Mouse (Mus musculus) MEL (cell line): ENCODE data around the gene Pipox. TPM values are rescaled to one million over a fixed set of nuclear protein-coding genes. Genes with fewer than 3 reads are reported as not detected.

Source experiments
- DNase-seq: peaks from one replicate; pipeline ENCODE4 v3.0.0; 2011; ENCODE audit warnings: low read depth, low spot score
- H3K27ac ChIP-seq: 2 replicates; pipeline ENCODE4 v1.5.1; 2012; ENCODE audit warnings: low read depth, mild to moderate bottlenecking, control low read depth, low read length, moderate library complexity; ENCODE audit not compliant: control insufficient read depth
- H3K27me3 ChIP-seq, 2 experiments: fragments of 150-350 bp in 1 of 2; sonication (generic) in 1 of 2; 2 replicates each; pipeline ENCODE4 v1.6.1; 2012; ENCODE audit warnings: low read length in 2 of 2, mild to moderate bottlenecking in 2 of 2, improper control_type of control experiment in 1 of 2, moderate library complexity in 1 of 2; ENCODE audit not compliant: insufficient read depth in 2 of 2, control insufficient read depth in 1 of 2
- H3K36me3 ChIP-seq, 2 experiments: 2 replicates each; pipeline ENCODE4 v1.6.1; 2012 to 2014; ENCODE audit warnings: low read length in 2 of 2, improper control_type of control experiment in 1 of 2, inconsistent platforms in 1 of 2, mild to moderate bottlenecking in 1 of 2; ENCODE audit not compliant: insufficient read depth in 2 of 2, control insufficient read depth in 1 of 2
- H3K4me1 ChIP-seq, 2 experiments: fragments of 150-350 bp in 1 of 2; sonication (generic) in 1 of 2; 2 replicates each; pipeline ENCODE4 v1.6.1; 2012; ENCODE audit warnings: low read length in 2 of 2, improper control_type of control experiment in 1 of 2, mild to moderate bottlenecking in 1 of 2; ENCODE audit not compliant: insufficient read depth in 2 of 2, control insufficient read depth in 1 of 2
- H3K4me3 ChIP-seq, 2 experiments: fragments of 150-350 bp in 1 of 2; sonication (generic) in 1 of 2; 2 replicates each; pipeline ENCODE4 v1.5.1; 2012; ENCODE audit warnings: low read depth in 2 of 2, low read length in 2 of 2, mild to moderate bottlenecking in 2 of 2, moderate library complexity in 2 of 2, control low read depth in 1 of 2, improper control_type of control experiment in 1 of 2; ENCODE audit not compliant: control insufficient read depth in 1 of 2, insufficient read depth in 1 of 2
- H3K79me2 ChIP-seq: 2 replicates; pipeline ENCODE4 v1.6.1; 2012; ENCODE audit warnings: mild to moderate bottlenecking, low read length, moderate library complexity; ENCODE audit not compliant: control insufficient read depth, poor library complexity, insufficient read depth
- H3K9ac ChIP-seq: 2 replicates; pipeline ENCODE4 v1.6.1; 2012; ENCODE audit warnings: low read depth, mild to moderate bottlenecking, control low read depth, low read length, moderate library complexity; ENCODE audit not compliant: control insufficient read depth, poor library complexity, severe bottlenecking
- H3K9me3 ChIP-seq: fragments of 150-350 bp; sonication (generic); replicated peaks from 2 replicates; pipeline ENCODE4 v1.6.1; 2012; ENCODE audit warnings: mild to moderate bottlenecking, low read length, improper control_type of control experiment, moderate library complexity; ENCODE audit not compliant: insufficient read depth
- BHLHE40 ChIP-seq: IDR thresholded peaks from 2 replicates; pipeline ENCODE4 v1.6.1; 2012; ENCODE audit warnings: low read depth, mild to moderate bottlenecking, inconsistent platforms, low read length, improper control_type of control experiment, borderline replicate concordance
- E2F4 ChIP-seq: IDR thresholded peaks from 2 replicates; pipeline ENCODE4 v1.6.1; 2011; ENCODE audit warnings: low read depth, low read length, improper control_type of control experiment, borderline replicate concordance
- ELF1 ChIP-seq: IDR thresholded peaks from 2 replicates; pipeline ENCODE4 v1.6.1; 2014; ENCODE audit warnings: low read depth, mild to moderate bottlenecking, inconsistent platforms, low read length, improper control_type of control experiment, moderate library complexity
- EP300 ChIP-seq, 2 experiments: IDR thresholded peaks; 2 replicates each; pipeline ENCODE4 v1.6.1; 2011; ENCODE audit warnings: improper control_type of control experiment in 2 of 2, low read length in 2 of 2, low read depth in 1 of 2, mild to moderate bottlenecking in 1 of 2
- ETS1 ChIP-seq: IDR thresholded peaks from 2 replicates; pipeline ENCODE4 v1.6.1; 2012; ENCODE audit warnings: low read depth, mild to moderate bottlenecking, inconsistent platforms, low read length, improper control_type of control experiment, moderate library complexity
- GABPA ChIP-seq: IDR thresholded peaks from 2 replicates; pipeline ENCODE4 v1.6.1; 2012; ENCODE audit warnings: low read depth, mild to moderate bottlenecking, inconsistent platforms, low read length, improper control_type of control experiment, moderate library complexity
- GATA1 ChIP-seq: IDR thresholded peaks from 2 replicates; pipeline ENCODE4 v1.6.1; 2011; ENCODE audit warnings: low read depth, low read length, improper control_type of control experiment
- KAT2A ChIP-seq: conservative IDR thresholded peaks from 2 replicates; pipeline ENCODE4 v1.6.1; 2012; ENCODE audit warnings: low read depth, low read length, improper control_type of control experiment, inconsistent platforms
- MXI1 ChIP-seq: IDR thresholded peaks from 2 replicates; pipeline ENCODE4 v1.6.1; 2011; ENCODE audit warnings: mild to moderate bottlenecking, low read depth, low read length, improper control_type of control experiment
- MYB ChIP-seq: IDR thresholded peaks from 2 replicates; pipeline ENCODE4 v1.6.1; 2011; ENCODE audit warnings: mild to moderate bottlenecking, low read depth, low read length, improper control_type of control experiment
- NELFE ChIP-seq: IDR thresholded peaks from 2 replicates; pipeline ENCODE4 v1.6.1; 2011; ENCODE audit warnings: low read depth, low read length, improper control_type of control experiment
- NRF1 ChIP-seq: IDR thresholded peaks from 2 replicates; pipeline ENCODE4 v1.6.1; 2014; ENCODE audit warnings: low read depth, mild to moderate bottlenecking, inconsistent platforms, low read length, improper control_type of control experiment, moderate library complexity; ENCODE audit not compliant: poor library complexity, insufficient read depth, severe bottlenecking
- RCOR1 ChIP-seq: IDR thresholded peaks from 2 replicates; pipeline ENCODE4 v1.6.1; 2012; ENCODE audit warnings: low read depth, mild to moderate bottlenecking, inconsistent platforms, low read length, improper control_type of control experiment
- SMC3 ChIP-seq: IDR thresholded peaks from 2 replicates; pipeline ENCODE4 v1.6.1; 2011; ENCODE audit warnings: low read depth, low read length, improper control_type of control experiment
- TBP ChIP-seq: IDR thresholded peaks from 2 replicates; pipeline ENCODE4 v1.8.0; 2011; ENCODE audit warnings: low read depth, low read length, improper control_type of control experiment
- TCF12 ChIP-seq: IDR thresholded peaks from 2 replicates; pipeline ENCODE4 v1.6.1; 2014; ENCODE audit warnings: low read depth, mild to moderate bottlenecking, inconsistent platforms, low read length, improper control_type of control experiment, moderate library complexity
- UBTF ChIP-seq: IDR thresholded peaks from 2 replicates; pipeline ENCODE4 v1.6.1; 2012; ENCODE audit warnings: low read depth, mild to moderate bottlenecking, inconsistent platforms, low read length, improper control_type of control experiment, moderate library complexity, borderline replicate concordance; ENCODE audit not compliant: insufficient read depth
- USF1 ChIP-seq: IDR thresholded peaks from 2 replicates; pipeline ENCODE4 v1.6.1; 2014; ENCODE audit warnings: low read depth, mild to moderate bottlenecking, inconsistent platforms, low read length, improper control_type of control experiment, moderate library complexity
- USF2 ChIP-seq, 2 experiments: IDR thresholded peaks; 2 replicates each; pipeline ENCODE4 v1.6.1; 2011 to 2012; ENCODE audit warnings: improper control_type of control experiment in 2 of 2, low read length in 2 of 2, borderline replicate concordance in 1 of 2, inconsistent platforms in 1 of 2, low read depth in 1 of 2, mild to moderate bottlenecking in 1 of 2; ENCODE audit not compliant: insufficient read depth in 1 of 2
- ZKSCAN1 ChIP-seq: IDR thresholded peaks from 2 replicates; pipeline ENCODE4 v1.6.1; 2012; ENCODE audit warnings: low read depth, mild to moderate bottlenecking, inconsistent platforms, low read length, improper control_type of control experiment, moderate library complexity
- ZMIZ1 ChIP-seq: IDR thresholded peaks from 2 replicates; pipeline ENCODE4 v1.6.1; 2012; ENCODE audit warnings: low read depth, mild to moderate bottlenecking, inconsistent platforms, low read length, improper control_type of control experiment, moderate library complexity
- ZNF384 ChIP-seq: IDR thresholded peaks from 2 replicates; pipeline ENCODE4 v1.6.1; 2012; ENCODE audit warnings: low read depth, mild to moderate bottlenecking, inconsistent platforms, low read length, improper control_type of control experiment
- polyA plus RNA-seq, 2 experiments: library from polyadenylated mRNA; stranded (reverse) in 1 of 2; unstranded in 1 of 2; fragments of >175 nt in 1 of 2; fragments of >200 nt in 1 of 2; gene quantifications; 2 replicates each; pipeline versions ENCODE4 v1.2.1 to v1.2.4; 2012; ENCODE audit warnings: low replicate concordance in 2 of 2, low read depth in 1 of 2; ENCODE audit not compliant: insufficient read length in 2 of 2, insufficient read depth in 1 of 2, missing spikeins in 1 of 2
- total RNA-seq: library from RNA; depleted of rRNA; stranded (reverse); fragments of 300-350 nt; gene quantifications from 2 replicates; pipeline ENCODE4 v1.2.3, GENCODE M21; 2012

The Pipox gene
- total and polyA plus RNA-seq, 3 experiments, result not detected

- Histone ChIP-seq H3K27ac (no peak overlapping the region), H3K4me1 (no peaks in the 10 kb centered on the region), H3K9ac (no peak overlapping the region), H3K27me3 (peaks cover 23 to 29% of the 10 kb centered on the region in 2 experiments), H3K4me3 (no peak overlapping the region), H3K36me3 (no peaks in the 10 kb centered on the region), H3K79me2 (no peaks in the 10 kb centered on the region), H3K9me3 (no peaks in the 10 kb centered on the region)
- DNase-seq, result no peak
- TF ChIP-seq BHLHE40 (0 out of 2 replicates have a peak, but pooled peaks have one; percentile 33), NELFE (no peak), USF1 (peak; percentile 48; the same call in 1 of the 2 replicates)
These were observed 1.1 kb upstream of the Pipox start for GRCm38 (mm10) chr11:77894967-77895366.

GRCm38 (mm10) chr11:77893283-77893682, 613 bp downstream of the Pipox start:
- no peak for DNase-seq
- Histone ChIP-seq H3K79me2 (no peaks in the 10 kb centered on the region), H3K36me3 (no peaks in the 10 kb centered on the region), H3K9ac (no peak overlapping the region), H3K27ac (no peak overlapping the region), H3K4me3 (no peak overlapping the region), H3K27me3 (peaks cover 25 to 31% of the 10 kb centered on the region in 2 experiments), H3K9me3 (no peaks in the 10 kb centered on the region), H3K4me1 (no peaks in the 10 kb centered on the region)
- TF ChIP-seq NRF1 (no peak), TCF12 (no peak), ELF1 (no peak), TBP (no peak), BHLHE40 (no peak), MYB (no peak), ZNF384 (no peak), EP300 (IDR thresholded peaks at IDR 0.05; ENCODE audit: low read depth in 1 of 2, low read length in 2 of 2) (no peak), NELFE (no peak), GABPA (no peak), RCOR1 (no peak), KAT2A (no peak)

GRCm38 (mm10) chr11:77892883-77893282, 1.0 kb downstream of the Pipox start:
- Histone ChIP-seq H3K27me3 (peaks cover 23 to 33% of the 10 kb centered on the region in 2 experiments), H3K27ac (no peak overlapping the region), H3K9ac (no peak overlapping the region), H3K36me3 (no peaks in the 10 kb centered on the region), H3K4me3 (no peak overlapping the region), H3K4me1 (no peaks in the 10 kb centered on the region), H3K9me3 (no peaks in the 10 kb centered on the region), H3K79me2 (no peaks in the 10 kb centered on the region)
- no peak for TF ChIP-seq RCOR1
- no peak for TF ChIP-seq GABPA
- TF ChIP-seq GATA1, result no peak
- no peak for TF ChIP-seq TBP
- no peak for TF ChIP-seq ZMIZ1
- no peak for TF ChIP-seq ZNF384
- TF ChIP-seq ETS1, result no peak
- no peak for TF ChIP-seq SMC3
- TF ChIP-seq KAT2A, result no peak
- no peak for TF ChIP-seq USF2 (IDR thresholded peaks at IDR 0.05; ENCODE audit: borderline replicate concordance in 1 of 2, insufficient read depth in 1 of 2, low read depth in 1 of 2, low read length in 2 of 2)
- no peak for TF ChIP-seq EP300 (IDR thresholded peaks at IDR 0.05; ENCODE audit: low read depth in 1 of 2, low read length in 2 of 2)
- no peak for TF ChIP-seq ZKSCAN1
- no peak for TF ChIP-seq MYB
- TF ChIP-seq UBTF, result no peak
- TF ChIP-seq E2F4, result no peak
- no peak for TF ChIP-seq BHLHE40
- TF ChIP-seq MXI1, result no peak
- DNase-seq, result no peak
